ENCODE assay signal across 8 mouse cellular contexts in the genomic region with DNA sequence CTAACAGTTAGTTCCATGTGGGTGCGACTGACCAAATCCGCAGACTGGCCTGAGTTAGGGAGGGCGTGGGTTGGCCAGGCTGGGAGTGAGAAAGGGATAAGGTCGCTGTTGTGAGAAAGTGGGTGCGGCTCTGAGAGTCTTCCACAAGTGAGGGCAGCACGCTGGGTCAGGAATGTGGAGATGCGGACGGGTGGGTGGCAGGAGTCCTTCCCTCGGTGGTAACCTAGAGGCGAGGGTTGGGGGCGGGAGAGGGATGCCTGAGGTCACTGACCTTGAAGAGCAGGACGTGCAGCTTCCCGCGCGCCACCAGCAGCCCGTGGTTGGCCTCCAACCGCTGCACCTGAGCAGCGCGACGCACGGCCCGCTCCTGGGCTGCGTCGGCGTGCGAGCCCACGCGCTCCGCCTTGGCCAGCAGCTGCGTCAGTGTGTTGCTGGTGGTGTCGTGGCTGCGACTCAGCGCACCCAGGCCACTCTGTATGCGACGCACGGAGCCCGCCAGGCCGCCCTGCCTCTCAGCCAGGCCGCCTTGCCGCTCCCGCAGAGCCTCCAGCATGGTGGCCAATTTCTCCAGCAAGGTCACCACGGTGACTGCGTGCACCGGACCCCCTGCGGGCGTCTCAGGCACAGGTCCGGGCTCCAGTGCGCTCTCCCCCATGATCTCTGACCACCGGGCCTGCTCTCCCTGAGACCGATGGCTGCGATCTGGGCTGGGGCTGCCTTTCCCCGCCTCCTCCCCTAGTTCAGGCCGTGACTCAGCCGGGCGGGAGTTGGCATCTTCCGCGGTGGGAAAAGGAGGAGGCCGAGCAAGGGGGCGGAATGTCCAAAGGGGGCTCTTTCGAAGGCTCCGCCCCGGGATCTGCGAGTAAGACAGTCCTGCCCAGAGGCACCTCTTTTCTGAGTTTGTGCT. TPM values are rescaled to one million over a fixed set of nuclear protein-coding genes. Genes with fewer than 3 reads are reported as not detected.
DNase-seq lines count a peak whose midpoint lies in the region; ATAC-seq and TF ChIP-seq lines count a peak whose summit lies in the region.

A gene (minus strand): TSS at position 796 of the 907 bp plus-strand sequence.

- H3K4me2 ChIP-seq in kidney, embryonic 14.5 days (replicated peaks; ENCODE audit: low read depth, low read length), result peak within 1 kb of the TSS; percentile 86
- peak within 1 kb of the TSS; percentile 90 for H3K4me2 ChIP-seq in limb, embryonic 14.5 days (replicated peaks; ENCODE audit: low read depth, low read length, severe bottlenecking)
- peak within 1 kb of the TSS; percentile 89 for H3K4me2 ChIP-seq in midbrain, embryonic 16.5 days (ENCODE audit: low read length)

- no peaks in the 10 kb centered on the region for H3K36me3 ChIP-seq in heart, embryonic 10.5 days
- H3K36me3 ChIP-seq in kidney, embryonic 14.5 days (ENCODE audit: control insufficient read depth, insufficient read depth, low read length), result no peaks in the 10 kb centered on the region
- no peaks in the 10 kb centered on the region for H3K36me3 ChIP-seq in limb, embryonic 14.5 days (ENCODE audit: control insufficient read depth, insufficient read depth, low read length)
- no peaks in the 10 kb centered on the region for H3K36me3 ChIP-seq in midbrain, embryonic 16.5 days (ENCODE audit: control insufficient read depth, insufficient read depth, low read length)
- no peaks in the 10 kb centered on the region for H3K36me3 ChIP-seq in testis, adult 2 months (ENCODE audit: control insufficient read depth, insufficient read depth, low read length)

- peak; percentile 96 for DNase-seq in 3T3-L1 (ENCODE audit: low read depth, low spot score)
- DNase-seq in brain, embryonic 14.5 days (ENCODE audit: low read depth), result peak; percentile 89
- DNase-seq in fibroblast of lung, adult 2 months (ENCODE audit: low read depth), result peak; percentile 82
- DNase-seq in heart, embryonic 10.5 days (ENCODE audit: low spot score), result peak; percentile 84
- peak; percentile 75 for DNase-seq in limb, embryonic 14.5 days (ENCODE audit: low spot score)

- WGBS in heart, embryonic 10.5 days, result 2% methylated on average over 61 of the region's 63 CpGs
- 2% methylated on average over 57 of the region's 63 CpGs for WGBS in kidney, embryonic 14.5 days
- 3% methylated on average over 55 of the region's 63 CpGs for WGBS in limb, embryonic 14.5 days
- 4% methylated on average over 58 of the region's 63 CpGs for WGBS in midbrain, embryonic 16.5 days

- no peaks in the 10 kb centered on the region; the same call in 1 of the 2 replicates for H3K27me3 ChIP-seq in heart, embryonic 10.5 days (ENCODE audit: insufficient read depth, poor library complexity, severe bottlenecking)
- H3K27me3 ChIP-seq in kidney, embryonic 14.5 days (ENCODE audit: control insufficient read depth, insufficient read depth, low read length), result no peaks in the 10 kb centered on the region
- no peaks in the 10 kb centered on the region for H3K27me3 ChIP-seq in limb, embryonic 14.5 days (ENCODE audit: control insufficient read depth, insufficient read depth, low read length)
- no peaks in the 10 kb centered on the region for H3K27me3 ChIP-seq in midbrain, embryonic 16.5 days (ENCODE audit: control insufficient read depth, insufficient read depth, low read depth, low read length)
- no peaks in the 10 kb centered on the region for H3K27me3 ChIP-seq in testis, adult 2 months (ENCODE audit: control insufficient read depth, insufficient read depth, low read length)

- peak within 1 kb of the TSS; percentile 91 for H3K27ac ChIP-seq in heart, embryonic 10.5 days
- peak within 1 kb of the TSS; percentile 33; the same call in 1 of the 2 replicates for H3K27ac ChIP-seq in kidney, embryonic 14.5 days (ENCODE audit: low read depth, low read length)
- peak within 1 kb of the TSS; percentile 89 for H3K27ac ChIP-seq in limb, embryonic 14.5 days (replicated peaks; ENCODE audit: low read depth, low read length)
- peak within 1 kb of the TSS; percentile 77 for H3K27ac ChIP-seq in midbrain, embryonic 16.5 days (ENCODE audit: low read length)
- H3K27ac ChIP-seq in testis, adult 2 months (ENCODE audit: control insufficient read depth, insufficient read depth, low read depth, low read length), result peak within 1 kb of the TSS; percentile 63

- peak; percentile 86 for ATAC-seq in kidney, embryonic 14.5 days (ENCODE audit: low FRiP score, low TSS enrichment)
- peak; percentile 87 for ATAC-seq in limb, embryonic 14.5 days (ENCODE audit: low FRiP score, low read depth)
- ATAC-seq in midbrain, embryonic 16.5 days, result peak; percentile 94

- H3K4me1 ChIP-seq in heart, embryonic 10.5 days, result peaks cover 31% of the 10 kb centered on the region
- H3K4me1 ChIP-seq in kidney, embryonic 14.5 days (ENCODE audit: control insufficient read depth, insufficient read depth, low read length), result no peaks in the 10 kb centered on the region
- H3K4me1 ChIP-seq in limb, embryonic 14.5 days (ENCODE audit: control insufficient read depth, insufficient read depth, low read length), result 0 out of 2 replicates have a peak, but pooled peaks cover 9% of the 10 kb centered on the region
- H3K4me1 ChIP-seq in midbrain, embryonic 16.5 days (ENCODE audit: control insufficient read depth, insufficient read depth, low read length), result peaks cover 10% of the 10 kb centered on the region
- H3K4me1 ChIP-seq in testis, adult 2 months (ENCODE audit: control insufficient read depth, insufficient read depth, low read length), result peaks cover 12% of the 10 kb centered on the region

- no peak for TF ChIP-seq CTCF in brain, embryonic 14.5 days (IDR thresholded peaks at IDR 0.05; ENCODE audit: borderline replicate concordance, extremely low read depth, insufficient read depth, insufficient read length)
- TF ChIP-seq CTCF in testis, adult 2 months (IDR thresholded peaks at IDR 0.05; ENCODE audit: control insufficient read depth, insufficient read depth, insufficient replicate concordance, low read depth, low read length), result no peak

- peak within 1 kb of the TSS; percentile 65 for H3K9ac ChIP-seq in kidney, embryonic 14.5 days (ENCODE audit: low read depth, low read length)
- H3K9ac ChIP-seq in limb, embryonic 14.5 days (ENCODE audit: low read depth, low read length, severe bottlenecking), result peak within 1 kb of the TSS; percentile 83
- H3K9ac ChIP-seq in midbrain, embryonic 16.5 days (ENCODE audit: low read depth, low read length), result peak within 1 kb of the TSS; percentile 87

- no peaks in the 10 kb centered on the region for H3K9me3 ChIP-seq in heart, embryonic 10.5 days
- H3K9me3 ChIP-seq in kidney, embryonic 14.5 days (ENCODE audit: control insufficient read depth, low read length), result no peaks in the 10 kb centered on the region
- no peaks in the 10 kb centered on the region for H3K9me3 ChIP-seq in limb, embryonic 14.5 days (ENCODE audit: control insufficient read depth, low read length)
- no peaks in the 10 kb centered on the region for H3K9me3 ChIP-seq in midbrain, embryonic 16.5 days (replicated peaks; ENCODE audit: control insufficient read depth, low read length, poor library complexity, severe bottlenecking)

- TF ChIP-seq POLR2A in brain, embryonic 14.5 days (IDR thresholded peaks at IDR 0.05; ENCODE audit: borderline replicate concordance, extremely low read depth, insufficient read depth, insufficient read length, poor library complexity, severe bottlenecking), result no peak
- no peak for TF ChIP-seq POLR2A in limb, embryonic 14.5 days (IDR thresholded peaks at IDR 0.05; ENCODE audit: borderline replicate concordance, extremely low read depth, insufficient read depth, insufficient read length)
- 0 out of 2 replicates have a peak, but pooled peaks have one; percentile 24 for TF ChIP-seq POLR2A in testis, adult 2 months (IDR thresholded peaks at IDR 0.05; ENCODE audit: control insufficient read depth, low read depth, low read length)

- H3K4me3 ChIP-seq in heart, embryonic 10.5 days, result peak within 1 kb of the TSS; percentile 65
- peak within 1 kb of the TSS; percentile 49 for H3K4me3 ChIP-seq in kidney, embryonic 14.5 days (ENCODE audit: low read length)
- peak within 1 kb of the TSS; percentile 53 for H3K4me3 ChIP-seq in limb, embryonic 14.5 days (replicated peaks; ENCODE audit: low read length)
- peak within 1 kb of the TSS; percentile 50 for H3K4me3 ChIP-seq in midbrain, embryonic 16.5 days (ENCODE audit: low read depth, low read length)
- H3K4me3 ChIP-seq in testis, adult 2 months (ENCODE audit: control insufficient read depth, low read depth, low read length), result peak within 1 kb of the TSS; percentile 75

RNA-seq across cellular contexts. Expression of the gene that starts here (rescaled TPM):
- 20.9 and 22.7 TPM in 2 replicates for polyA plus RNA-seq in brain, embryonic 14.5 days (2012; rRNA removed)
- 67.0 and 74.0 TPM in 2 replicates for polyA plus RNA-seq in heart, embryonic 10.5 days (2016; fragmentation: Nextera tagmentation; extraction: Ambion mirVana)
- 48.0 and 55.0 TPM in 2 replicates for polyA plus RNA-seq in kidney, embryonic 14.5 days (2014; fragmentation: Nextera tagmentation; extraction: Ambion mirVana)
- 60.5 and 65.0 TPM in 2 replicates for polyA plus RNA-seq in limb, embryonic 14.5 days (2012; rRNA removed)
- polyA plus RNA-seq in limb, embryonic 14.5 days (2014; fragmentation: Nextera tagmentation; extraction: Ambion mirVana), result 104 and 113 TPM in 2 replicates
- 28.6 and 31.0 TPM in 2 replicates for polyA plus RNA-seq in midbrain, embryonic 16.5 days (2015; fragmentation: Nextera tagmentation; extraction: Ambion mirVana)
- polyA plus RNA-seq in testis, adult 2 months (2012; rRNA removed), result 2.0 and 4.9 TPM in 2 replicates

Comparison
In these comparisons a context has a peak if more than half of its experiments do, and no peak if none do; other contexts are left out.
1. Peak in every context shown above with its lines: DNase-seq, ATAC-seq, H3K4me3 ChIP-seq and H3K27ac ChIP-seq.
2. H3K27ac ChIP-seq: peak in every context shown above with its lines; median percentile 91 in heart, embryonic 10.5 days; 89 in limb, embryonic 14.5 days; 77 in midbrain, embryonic 16.5 days; 63 in testis, adult 2 months; 33 in kidney, embryonic 14.5 days.